Mouse (Mus musculus) layer of hippocampus, adult 9-11 months (tissue): Measurements from ENCODE around the gene Gpr55.

Experiments
- DNase-seq: peaks from one replicate; pipeline ENCODE4 v3.0.0; 2022

Gene Gpr55

DNA sequence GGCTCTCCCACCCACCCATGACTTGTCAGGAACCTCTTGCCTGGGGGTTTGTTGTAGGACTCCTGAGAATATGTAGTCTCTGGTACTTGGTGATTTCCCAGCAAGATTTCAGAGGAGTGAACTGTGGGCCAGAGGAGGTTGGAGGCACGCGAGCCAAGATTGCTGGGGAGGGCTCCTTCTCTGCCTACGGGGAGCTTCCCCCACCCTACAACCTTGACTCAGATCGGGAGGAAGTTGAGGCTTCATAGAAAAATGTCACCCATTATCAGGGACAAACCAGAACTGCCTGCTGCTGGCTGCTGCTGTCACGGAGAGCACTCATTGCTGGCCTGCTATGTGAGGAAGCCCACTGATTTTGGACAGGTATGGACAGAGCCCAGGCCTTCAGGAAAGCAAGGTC is 3.5 kb downstream of the Gpr55 start:
- DNase-seq = no peak

DNA sequence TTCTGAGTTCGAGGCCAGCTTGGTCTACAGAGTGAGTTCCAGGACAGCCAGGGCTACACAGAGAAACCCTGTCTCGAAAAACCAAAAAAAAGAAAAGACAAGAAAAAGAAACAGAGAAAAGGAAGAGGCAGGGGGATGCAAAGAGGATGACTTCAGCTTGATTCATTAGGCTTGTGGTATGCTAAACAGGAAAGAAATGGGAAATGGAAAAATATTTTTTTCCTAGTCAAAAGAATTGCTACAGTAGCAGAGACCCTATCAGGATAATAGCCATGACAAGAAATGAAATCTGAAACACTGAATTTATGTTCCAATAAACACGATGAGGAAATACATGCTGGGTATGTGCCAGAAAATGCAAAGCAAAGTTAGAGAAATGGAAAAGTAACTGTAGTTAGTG is 5.7 kb downstream of the Gpr55 start:
- no peak for DNase-seq

GRCm38 (mm10) chr1:85949085-85949684 is 11.6 kb downstream of the Gpr55 start:
- no peak for DNase-seq

DNA sequence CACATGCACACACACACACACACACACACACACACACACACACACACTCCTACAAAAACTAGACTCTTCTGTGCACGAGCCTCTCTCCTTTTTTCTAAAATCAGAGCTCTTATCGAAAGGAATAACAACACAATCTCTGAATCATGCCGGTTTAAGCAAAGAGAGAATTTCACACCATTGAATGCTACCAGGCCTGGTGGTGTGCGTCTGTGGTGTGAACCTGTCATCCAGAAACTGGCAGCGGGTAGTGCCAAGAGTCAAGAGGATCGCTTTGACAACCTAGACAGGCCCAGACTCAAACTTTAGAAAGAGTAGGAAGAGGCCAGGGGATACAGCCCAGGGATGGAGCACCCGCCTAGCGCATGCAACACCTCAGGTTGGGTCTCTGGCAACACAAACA is 18.5 kb downstream of the Gpr55 start:
- DNase-seq = no peak

- DNase-seq = no peak
Observed at GRCm38 (mm10) chr1:85937323-85937722, 23.5 kb downstream of the Gpr55 start.

GRCm38 (mm10) chr1:85936265-85936664 is 24.5 kb downstream of the Gpr55 start:
- no peak for DNase-seq

GRCm38 (mm10) chr1:85935148-85935852 is 25.5 kb downstream of the Gpr55 start:
- DNase-seq = no peak

- DNase-seq = no peak
Observed at GRCm38 (mm10) chr1:85934560-85934959, 26.2 kb downstream of the Gpr55 start.

- no peak for DNase-seq
Observed at GRCm38 (mm10) chr1:85933631-85934465, 27.0 kb downstream of the Gpr55 start.

DNA sequence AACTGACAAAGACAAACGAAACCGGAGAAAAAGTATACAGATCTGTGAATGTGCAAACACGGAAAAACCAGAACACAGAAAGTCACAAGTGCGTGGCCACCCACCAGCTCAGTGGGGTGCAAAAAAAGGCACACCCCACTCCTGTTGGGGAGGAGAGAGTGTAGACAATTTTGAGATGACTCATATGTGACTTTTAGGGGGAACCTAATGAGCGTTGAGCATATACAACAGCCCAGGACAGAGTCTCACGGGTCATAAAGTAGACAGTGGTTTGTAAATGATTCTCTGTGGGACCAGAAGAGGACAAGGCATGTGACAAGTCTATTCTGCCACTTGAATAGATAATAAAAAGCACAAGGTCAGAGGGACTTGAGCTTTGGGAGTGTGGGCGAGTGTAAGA is 27.6 kb downstream of the Gpr55 start:
- no peak for DNase-seq

- DNase-seq = peak; percentile 82
Observed at GRCm38 (mm10) chr1:85931170-85931569, 29.6 kb downstream of the Gpr55 start.

GRCm38 (mm10) chr1:85929406-85929805 is 31.4 kb downstream of the Gpr55 start:
- no peak for DNase-seq

DNA sequence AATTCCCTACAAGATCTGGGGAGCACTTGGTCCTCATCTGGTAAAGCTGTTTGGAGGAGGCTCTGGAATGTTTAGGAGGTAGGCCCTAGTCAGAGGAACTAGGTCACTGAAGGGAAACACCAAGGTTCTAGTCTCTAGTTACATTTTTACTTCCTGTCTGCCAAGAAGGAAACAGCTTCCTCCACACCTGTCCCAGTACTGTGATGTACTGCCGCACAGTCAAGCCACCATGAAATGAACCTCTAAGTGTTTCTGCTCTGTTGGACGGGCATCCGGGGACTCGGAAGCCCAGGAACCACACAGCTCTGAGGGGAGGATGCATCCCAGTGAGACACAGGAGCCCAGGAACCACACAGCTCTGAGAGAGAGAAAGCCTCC is 32.1 kb downstream of the Gpr55 start:
- no peak for DNase-seq

- DNase-seq = peak; percentile 90
Observed at GRCm38 (mm10) chr1:85928057-85928687, 32.6 kb downstream of the Gpr55 start, which contains the start of gene 4933407L21Rik. TSS of gene 4933407L21Rik (plus strand) at chr1:85928483.

- DNase-seq = no peak
Observed at GRCm38 (mm10) chr1:85925183-85925582, 35.6 kb downstream of the Gpr55 start.

DNA sequence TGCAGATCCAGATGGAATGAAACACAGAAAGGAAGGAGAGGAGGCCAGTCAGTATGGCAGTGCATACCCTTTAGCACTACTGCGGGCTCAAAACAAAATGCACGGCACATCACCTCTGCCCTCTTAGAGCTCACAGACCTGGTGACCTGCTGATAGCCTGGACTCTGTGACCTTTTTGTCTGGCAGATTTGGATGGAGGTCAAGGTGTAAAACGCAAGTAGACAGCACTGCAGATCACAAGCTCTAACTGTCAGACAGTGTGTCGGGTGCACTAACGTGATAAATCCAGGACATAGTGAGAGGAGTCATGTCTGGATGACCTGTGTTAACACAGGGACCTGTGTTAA is 38.0 kb downstream of the Gpr55 start:
- no peak for DNase-seq

- DNase-seq = no peak
Observed at GRCm38 (mm10) chr1:85922127-85922864, 38.5 kb downstream of the Gpr55 start.

DNA sequence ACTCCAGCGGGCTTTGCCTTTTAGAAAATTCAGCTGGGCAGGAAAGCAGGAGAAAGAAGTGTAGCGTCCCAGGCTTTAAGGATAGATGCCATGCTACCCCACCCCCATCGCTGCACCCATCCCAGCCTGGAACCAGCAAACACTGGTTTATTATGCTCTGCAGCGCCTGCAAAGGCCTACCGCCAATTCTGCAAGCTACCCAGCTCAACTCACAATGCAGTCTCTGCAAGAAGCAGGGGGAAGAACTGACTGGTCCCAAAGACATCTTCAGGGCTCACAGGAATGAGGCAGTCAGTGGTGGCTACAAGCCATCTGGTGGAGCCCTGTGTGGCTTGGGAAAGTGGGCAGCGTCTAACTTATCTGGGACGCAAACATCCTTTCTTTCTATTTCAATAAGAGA is 39.1 kb downstream of the Gpr55 start:
- DNase-seq = peak; percentile 82

DNA sequence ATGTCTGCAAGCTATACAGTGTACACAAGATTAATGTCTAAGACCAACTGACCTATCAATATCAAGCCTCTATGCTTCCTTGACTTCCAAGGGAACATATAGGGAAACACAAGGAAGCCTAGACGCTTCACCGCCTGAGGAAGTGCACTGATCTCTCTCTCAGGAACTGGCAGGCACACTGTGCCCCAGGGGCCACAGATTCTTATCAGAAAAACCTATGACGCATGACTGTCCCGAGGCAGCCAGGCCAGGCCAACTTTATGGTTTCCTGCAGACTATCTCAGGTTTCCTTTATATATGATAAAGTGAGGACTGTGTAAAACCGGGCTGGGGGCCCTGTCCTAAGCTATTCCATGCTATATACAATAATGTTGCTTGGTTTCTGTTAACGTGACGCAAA is 41.2 kb downstream of the Gpr55 start:
- DNase-seq = no peak

DNA sequence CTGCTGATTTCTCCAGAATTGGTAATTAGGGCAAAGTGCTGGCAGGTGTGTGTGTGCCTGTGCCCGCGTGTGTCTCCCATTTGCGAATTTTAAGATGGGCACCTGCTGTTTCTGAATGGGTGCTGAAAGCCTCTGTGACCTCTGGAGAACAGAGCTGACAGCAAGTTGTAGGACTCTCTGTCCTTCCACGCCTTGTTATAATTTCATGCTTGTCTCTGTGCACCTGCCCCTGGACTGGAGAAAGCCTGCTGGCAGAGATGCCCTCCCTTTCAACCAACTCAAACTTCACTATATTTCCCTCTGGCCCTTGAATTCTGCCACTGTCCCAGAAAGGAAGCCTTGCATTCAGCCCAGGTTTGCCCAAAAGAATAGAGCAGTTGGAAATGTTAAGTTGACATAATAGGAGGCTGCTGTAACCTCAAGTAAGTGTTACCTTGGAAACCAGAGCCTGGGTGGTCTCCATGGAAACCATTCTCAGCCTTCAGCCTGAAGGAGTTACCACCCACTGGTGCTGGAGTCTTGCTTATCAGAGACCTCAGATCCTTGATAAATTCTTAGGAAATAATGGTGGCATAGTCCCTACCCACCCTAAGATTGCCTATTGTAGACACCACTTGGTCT is 43.9 kb downstream of the Gpr55 start:
- DNase-seq = peak; percentile 88

DNA sequence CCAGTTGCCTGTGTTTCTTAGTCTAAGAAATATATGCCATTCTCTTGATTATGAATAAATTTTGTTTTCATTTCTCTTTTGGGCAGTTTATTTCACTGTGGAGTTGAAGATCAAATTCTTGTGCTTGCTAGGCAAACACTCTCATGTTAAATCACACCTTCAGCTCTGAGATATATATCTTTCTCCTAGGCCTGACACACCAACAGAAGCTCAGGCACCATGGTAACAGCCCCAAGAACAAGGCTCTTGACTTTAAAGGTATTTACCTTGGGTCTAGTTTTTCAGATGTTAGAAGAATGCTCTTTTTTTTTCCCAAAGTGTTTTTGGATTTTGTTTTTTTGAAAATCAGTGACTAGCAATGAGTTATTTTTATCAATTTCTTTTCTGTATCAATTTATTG is 44.9 kb downstream of the Gpr55 start:
- no peak for DNase-seq

DNA sequence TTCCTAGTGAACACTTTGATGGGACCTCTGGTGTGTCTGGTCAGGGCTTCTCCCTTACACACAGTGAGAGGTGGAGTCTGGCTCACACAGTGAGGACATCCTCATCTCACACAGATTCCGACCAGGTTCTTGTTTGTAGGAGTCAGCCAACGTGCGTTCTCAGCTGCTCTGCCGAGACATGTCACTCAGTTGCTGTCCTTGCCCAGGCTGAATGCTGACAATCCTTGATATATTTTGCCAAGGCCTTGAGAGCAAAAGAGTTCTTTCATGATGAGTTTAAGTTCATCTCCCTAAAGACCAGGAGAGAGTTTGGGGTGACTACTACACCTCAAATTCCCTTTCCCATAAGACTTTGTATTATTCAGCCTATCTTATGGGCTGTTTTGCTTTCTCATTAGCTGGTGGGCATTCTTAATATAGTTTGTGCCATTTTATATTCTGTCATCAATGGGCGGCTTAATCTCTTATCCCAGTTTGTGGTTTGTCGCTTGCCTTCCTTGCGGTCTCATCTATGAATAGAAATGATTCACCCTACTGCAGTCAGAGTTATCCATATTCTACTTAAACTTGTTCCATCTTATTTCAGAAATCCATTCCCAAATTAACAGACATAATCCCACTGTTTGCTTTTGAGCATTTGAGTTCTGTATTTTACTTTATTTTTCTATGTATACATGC is 47.6 kb downstream of the Gpr55 start:
- no peak for DNase-seq
